Mouse (Mus musculus): ENCODE measurements at regions not wholly inside any gene's neighbourhood (a gene's known extent, or its start where the extent isn't known, plus 50 kb on each side); places are given as distances from the start of the nearest gene placed in this dataset.

DNA sequence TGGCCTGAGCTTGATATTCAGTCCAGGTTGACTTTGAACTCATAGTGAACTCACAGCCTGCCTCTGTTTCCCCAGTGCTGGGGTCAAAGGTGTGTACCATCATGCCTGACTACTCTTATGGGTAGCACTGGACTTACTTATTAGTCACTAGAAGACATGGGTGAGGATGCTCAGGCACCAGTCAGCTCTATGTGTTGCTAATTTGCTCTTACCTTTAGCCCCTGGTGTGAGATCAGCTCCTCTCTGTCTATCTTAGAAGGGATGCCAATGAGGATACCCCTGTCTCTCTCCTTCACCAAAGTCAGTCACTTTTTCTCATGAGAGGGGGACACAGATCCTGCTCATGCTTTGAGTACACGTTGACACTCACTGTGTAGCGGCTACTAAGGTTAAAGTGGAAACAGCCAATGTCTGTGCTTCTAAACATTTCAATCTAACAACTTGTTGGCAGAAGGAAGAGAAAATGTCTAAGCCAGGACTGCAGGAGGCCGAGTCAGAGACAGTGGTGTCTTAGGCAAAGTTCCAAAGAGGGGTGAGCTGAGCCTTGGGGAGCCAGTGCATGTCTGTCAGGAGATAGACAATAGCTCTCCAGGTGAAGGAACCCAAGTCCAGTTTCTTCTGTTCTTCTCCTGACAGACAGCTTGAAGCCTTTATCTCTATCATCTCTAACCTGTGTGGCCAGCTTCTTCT lies 78.2 kb upstream of the Mkln1 start:
- no peak for DNase-seq (ENCODE audit: low spot score in 2 of 2)

DNA sequence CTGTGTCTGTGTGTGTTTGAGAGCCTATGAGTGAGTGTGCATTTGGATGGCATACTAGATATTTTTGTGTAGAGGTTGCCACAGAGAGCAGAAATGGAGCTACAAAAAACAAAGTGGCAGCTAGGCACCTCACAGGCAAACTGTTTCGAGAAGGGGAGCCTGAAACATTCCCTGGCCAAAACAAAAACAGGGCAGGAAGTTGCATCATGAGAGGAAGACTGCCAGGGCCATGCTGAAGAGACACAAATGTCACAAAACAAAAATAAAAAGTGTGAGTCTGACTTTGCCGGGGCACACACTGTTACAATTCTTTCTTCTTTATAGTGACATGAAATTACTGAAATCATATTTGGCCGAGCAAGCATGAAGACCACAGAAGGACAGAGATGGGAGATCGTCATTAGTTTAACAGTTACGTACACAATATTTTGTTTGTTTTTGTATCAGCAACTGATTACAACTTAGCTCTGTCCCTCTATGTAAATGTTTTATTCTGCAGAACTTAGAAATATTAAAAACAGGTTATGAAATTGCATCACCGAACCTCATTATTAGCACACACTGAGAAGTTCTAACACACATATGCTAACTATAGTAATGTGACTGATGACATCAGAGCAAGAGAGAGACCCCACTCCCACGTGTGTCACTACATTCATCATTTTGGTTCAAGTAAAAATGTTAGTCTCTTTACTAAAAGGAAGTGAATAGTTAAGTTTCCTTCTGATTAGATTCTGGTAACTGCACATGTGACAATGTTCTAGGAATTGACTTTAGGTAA lies 77.3 kb upstream of the Mkln1 start:
- no peak for DNase-seq (ENCODE audit: low spot score in 2 of 2)

DNA sequence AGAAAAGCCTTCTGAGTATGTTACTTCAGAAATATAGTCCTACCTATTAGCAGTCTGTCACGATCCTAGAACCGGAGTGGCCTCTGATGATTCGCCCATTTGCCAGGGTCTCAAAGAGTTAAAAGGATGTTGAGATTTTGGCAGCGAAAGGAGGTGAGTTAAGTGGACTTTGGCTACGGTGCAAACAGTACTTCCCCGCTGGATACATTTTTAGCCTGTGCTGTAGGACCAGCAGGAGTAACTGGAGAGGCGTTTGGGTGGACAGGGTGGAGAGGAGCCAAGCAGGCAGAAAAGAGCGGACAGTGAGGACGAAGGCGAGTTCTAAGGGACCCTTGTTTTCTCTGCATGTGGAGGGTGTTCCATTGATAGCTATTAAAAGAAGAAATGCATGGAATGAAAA lies 76.6 kb upstream of the Mkln1 start:
- no peak for DNase-seq (ENCODE audit: low spot score in 2 of 2)

DNA sequence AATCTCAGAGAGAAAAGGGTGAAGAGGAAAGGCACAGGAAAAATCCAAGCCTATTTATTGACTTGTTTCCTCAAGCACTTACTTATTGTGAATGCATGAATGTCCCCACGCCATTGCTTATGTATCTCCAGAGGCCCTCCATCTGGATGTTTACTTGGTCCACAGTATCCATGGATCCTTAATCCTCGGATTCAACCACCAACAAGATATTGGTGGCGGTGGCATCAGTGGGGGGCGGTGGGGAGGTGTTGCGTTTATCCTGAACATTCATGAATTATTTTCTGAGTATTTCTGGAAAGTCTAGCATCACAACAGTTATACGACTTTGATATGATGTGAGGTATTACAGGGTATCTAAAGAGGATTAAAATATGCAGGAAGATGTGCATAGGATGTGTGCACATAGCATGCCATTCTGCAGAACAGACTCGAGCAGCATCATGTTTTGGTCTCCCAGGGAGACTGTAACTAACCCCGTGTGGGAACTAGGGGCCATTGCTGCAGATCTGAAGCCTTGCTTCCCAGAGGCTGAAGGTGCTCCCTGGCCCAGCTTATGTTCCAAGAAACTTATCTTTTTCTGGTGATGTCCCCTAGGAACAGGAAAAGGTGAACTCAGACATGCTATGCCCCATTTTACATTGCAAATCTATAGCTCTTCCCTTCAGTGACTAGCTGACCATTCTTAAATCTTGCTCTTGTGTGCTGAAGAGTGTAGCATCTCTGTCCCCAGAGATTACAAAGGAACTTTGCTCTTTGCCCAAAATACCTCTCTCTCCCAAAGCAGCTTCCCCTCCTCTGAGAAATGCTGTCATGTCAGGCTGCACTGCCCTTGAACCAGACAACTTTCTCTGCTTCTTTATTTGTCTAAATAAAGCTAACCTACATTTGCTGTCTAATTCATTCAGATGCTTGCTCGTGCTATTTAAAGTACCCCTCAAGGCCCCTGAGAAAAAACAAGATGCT lies 75.0 kb upstream of the Mkln1 start:
- DNase-seq (ENCODE audit: low spot score in 2 of 2), result no peak

DNA sequence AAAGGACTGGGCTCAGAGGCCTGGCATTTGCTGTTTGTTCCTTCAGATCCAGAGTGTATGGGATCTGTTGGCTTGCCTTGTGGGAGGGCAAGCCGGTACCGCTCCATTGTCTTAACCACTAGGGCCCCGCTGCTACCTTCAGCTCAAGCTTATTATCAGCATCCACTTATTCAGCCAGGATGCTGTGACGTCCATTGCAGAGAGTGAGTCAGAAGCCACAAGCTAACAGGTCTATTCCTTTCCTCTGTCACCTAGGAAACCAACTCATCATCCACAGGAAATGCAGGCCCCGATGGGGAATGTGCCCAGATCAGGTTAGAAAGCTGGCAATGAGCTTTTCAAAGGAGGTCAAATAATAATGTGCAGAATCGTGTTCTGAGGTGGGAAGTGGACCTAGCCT lies 73.8 kb upstream of the Mkln1 start:
- peak in 1 of 2 experiments; percentile 61 for DNase-seq (ENCODE audit: low spot score in 2 of 2)

DNA sequence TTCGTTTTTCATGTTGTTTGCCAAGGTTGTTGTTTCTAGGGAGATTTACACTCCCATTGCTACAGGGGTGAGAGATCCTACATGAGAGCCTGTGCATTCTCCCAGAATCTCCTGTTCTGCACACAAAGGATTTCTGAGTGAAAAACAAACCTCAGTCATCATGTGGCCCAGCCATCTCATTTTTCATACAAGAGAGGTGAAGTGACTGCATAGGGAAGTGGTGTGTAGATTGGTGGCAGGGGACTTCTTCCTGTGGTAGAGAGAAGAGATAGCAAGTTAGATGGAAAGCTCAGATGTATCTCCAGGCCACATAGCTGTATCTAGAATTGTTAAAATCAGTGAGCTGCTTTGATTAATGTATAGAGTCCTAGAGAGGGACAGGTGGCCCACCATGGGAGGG lies 72.9 kb upstream of the Mkln1 start:
- DNase-seq (ENCODE audit: low spot score in 2 of 2), result no peak

DNA sequence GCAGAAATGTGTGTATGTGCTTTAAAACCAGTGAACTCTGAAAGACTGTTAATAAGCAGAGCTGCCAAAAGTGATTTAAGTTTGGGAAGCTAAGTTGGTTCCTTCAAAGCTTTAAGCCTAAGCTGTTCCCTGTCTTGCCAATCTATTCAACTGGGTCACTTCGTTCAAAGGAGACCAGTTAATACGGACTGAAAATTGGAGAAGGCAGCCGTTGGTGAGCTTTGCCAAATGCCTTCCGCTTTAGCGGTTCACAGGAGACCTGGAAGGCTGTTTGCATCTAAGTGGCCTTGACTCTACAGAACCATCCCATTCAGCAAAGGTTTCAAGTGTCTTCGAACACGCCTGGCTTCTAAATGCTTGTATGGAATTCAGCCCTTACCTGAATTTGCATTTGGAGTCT lies 68.2 kb upstream of the Mkln1 start:
- DNase-seq (ENCODE audit: low spot score in 2 of 2), result peak in 1 of 2 experiments; percentile 48

DNA sequence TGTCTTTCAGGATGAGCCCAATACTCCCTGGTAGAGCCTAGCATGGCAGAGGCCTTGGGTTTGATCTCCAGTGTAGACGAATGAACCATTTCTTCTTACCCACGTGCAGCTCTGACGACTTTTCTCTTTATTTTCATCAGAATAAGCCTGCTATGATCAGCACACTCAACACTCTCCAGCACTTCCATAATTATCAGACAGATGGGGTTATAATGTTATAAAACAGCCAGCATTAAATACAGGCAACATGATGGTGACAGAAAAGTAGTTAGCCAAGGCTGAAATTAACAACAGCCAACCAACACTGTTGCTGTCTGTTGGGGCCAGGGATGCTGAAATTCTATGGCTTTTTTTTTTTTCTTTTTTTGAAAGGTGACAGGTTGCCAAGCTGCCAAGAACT lies 67.7 kb upstream of the Mkln1 start:
- DNase-seq (ENCODE audit: low spot score in 2 of 2), result no peak

DNA sequence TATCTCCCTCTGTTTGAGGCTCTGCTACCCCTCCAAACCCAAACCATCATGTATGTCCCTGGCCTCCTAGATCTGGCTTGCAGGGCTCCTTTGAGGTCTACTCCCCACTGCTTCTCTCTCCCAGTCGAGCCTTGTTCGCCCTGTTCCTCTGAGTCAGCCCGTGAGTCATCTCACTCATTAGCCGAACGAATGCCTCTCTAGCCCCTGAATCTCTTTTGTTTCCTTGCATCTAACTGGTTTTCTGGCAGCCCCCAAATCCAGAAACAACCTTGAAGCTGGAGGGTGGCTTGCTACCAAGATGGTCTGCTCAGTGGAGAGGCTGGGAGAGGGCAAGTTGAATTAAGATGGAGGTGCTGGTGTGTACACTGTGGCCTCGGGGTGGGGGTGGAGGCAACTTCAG lies 66.3 kb upstream of the Mkln1 start:
- no peak for DNase-seq (ENCODE audit: low spot score in 2 of 2)

DNA sequence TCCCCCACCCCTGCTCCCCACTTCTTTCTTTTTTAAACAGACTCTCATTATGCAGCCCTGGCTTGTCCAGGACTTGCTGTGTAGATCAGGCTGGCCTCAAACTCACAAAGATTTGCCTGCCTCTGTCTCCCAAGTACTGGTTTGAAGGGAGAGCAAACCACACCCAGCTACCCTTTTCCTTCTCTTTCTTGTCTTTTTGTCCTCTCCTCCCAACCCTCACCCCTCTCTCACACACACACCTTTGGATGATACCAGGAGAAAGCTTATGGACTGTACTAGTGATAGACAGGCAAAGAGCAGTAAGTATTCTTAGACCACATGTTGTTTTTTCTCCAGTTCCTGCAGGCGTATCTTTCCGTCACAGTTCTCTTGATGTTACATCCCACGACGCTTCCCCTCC lies 65.8 kb upstream of the Mkln1 start:
- no peak for DNase-seq (ENCODE audit: low spot score in 2 of 2)

DNA sequence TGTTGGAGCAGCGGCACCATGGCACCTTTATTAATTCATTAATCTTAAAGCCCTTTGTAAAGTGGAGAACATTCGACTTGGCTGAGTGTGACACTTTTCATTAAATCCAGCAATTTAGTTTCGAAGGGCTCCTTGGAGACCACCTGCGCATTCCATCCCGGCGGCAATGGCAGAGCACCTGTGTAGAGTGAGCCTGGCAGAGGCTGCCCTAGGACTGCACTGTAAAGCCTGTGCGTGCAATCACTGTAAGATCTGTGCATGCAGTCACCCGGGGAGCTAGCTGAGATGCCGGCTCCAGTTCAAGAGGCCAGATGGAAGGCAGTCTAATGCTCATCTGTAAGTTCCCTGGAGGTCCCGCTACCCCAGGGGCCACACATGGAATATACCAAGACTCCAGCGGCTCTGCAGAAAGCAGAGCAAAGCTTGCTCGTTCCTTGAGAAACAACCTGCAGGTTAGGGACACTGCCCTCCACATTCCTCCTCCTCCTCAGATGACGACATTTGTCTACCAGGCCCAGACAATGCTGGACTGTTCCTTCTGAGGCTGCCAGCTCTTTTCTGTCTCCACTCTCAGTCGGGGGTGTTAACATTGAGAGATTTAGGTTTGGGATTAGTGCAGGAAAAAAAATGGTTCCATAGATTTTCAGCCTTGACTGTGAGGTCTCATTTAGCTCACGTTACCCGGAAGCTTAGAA lies 65.2 kb upstream of the Mkln1 start:
- no peak for DNase-seq (ENCODE audit: low spot score in 2 of 2)

DNA sequence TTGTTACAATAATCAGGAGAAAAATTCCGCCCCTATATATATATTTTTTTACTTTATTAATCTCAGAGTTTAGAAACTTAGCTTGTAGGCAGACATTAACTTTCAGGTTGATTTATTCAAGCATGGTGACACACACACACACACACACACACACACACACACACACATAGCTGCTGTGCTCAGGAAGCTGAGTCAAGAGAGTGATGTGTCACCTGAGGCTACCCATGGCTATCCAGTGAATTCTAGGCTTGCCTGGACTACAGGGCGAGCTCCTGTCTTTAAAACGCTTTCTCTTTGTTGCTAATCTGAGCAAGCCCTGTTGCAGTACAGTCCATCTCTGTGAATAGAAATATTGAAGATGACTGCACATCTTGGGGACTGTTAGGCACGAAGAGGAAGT lies 64.4 kb upstream of the Mkln1 start:
- DNase-seq (ENCODE audit: low spot score in 2 of 2), result no peak

DNA sequence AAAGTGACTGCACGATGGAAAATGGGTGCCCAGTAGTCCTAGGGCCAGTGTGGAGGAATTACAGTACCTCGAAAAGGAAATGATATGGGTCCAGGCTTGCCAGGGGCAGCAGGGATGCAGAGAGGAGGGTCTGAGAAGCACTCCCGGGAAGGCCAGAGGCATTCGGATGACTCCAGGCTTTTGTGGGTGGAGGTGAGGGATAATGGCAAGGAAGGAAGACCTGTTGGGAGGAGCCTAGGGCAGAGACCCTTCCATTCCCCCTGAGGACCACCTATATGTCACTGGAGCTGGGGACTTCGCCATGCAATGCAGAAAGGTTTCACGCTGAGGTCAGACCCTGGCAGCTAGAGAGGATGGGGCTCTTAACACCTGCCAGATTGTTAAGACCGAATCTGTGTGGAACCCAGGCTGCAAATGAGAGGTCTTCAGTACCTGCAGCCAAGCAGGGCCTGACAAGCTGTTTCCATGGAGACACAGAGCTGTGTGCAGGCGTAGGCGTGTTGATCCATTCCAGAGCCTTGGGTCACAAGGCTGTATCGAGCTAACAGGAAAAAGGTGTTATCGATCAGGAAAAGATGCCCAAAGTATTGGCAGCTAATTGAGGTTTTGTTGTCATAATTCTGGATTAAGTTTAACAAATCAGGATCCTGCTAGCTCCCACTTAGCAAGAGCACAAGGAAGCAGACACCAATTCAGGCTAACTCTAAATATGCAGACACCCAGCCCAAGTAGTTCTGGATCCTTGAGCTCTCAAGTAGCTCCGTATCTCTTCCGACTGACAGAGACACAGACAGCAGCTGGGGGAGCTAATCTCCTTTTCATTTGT lies 59.2 kb upstream of the Mkln1 start:
- DNase-seq (ENCODE audit: low spot score in 2 of 2), result peak in 1 of 2 experiments; percentile 69

DNA sequence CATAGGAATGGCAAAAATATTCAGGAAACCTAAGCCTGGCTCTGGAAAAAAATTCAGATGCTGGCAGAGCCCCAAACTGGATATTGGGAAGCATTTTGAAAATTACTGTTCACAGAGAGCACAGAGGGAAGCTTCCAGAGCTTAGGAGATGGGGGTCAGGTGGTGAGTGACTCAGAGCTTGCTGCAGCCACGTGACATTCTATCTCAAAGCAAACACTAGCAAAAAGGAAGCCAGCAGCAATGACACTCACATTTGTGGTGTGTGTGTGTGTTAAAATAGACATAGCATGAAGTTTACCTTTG lies 58.6 kb upstream of the Mkln1 start:
- no peak for DNase-seq (ENCODE audit: low spot score in 2 of 2)

DNA sequence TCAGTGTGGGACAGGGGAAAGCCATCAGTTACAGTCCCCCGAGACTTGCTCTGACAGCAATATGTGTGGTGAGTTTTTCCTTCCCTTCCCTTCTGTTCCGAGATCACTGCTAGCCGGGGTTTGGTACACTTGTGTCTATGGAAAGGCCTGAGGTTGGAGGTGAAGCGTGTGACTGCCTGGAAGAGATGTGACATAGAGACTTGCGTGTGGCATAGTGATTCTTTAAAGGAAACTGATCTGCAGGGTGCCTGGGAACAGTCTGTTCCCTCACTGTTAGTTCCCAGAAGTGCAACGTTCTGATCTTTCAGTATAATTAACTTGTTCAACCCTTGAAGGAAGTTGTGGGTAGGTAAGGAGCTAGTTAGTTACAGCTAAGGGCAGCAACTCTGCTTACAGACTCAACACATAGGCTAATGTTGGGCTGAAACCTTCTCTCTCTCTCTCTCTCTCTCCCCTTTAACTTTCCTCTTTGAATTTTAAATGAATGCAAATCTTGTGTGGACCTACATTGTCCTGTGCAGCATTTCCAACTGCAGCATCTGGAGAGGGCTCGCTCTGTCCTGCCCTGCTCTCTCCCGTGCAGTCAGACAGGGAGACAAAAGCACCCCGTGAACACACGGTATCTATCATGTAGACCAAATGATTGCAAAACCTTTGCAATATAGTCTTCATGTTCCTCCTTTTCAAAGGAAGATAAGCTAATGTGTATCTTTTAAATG lies 53.0 kb upstream of the Mkln1 start:
- DNase-seq (ENCODE audit: low spot score in 2 of 2), result no peak

DNA sequence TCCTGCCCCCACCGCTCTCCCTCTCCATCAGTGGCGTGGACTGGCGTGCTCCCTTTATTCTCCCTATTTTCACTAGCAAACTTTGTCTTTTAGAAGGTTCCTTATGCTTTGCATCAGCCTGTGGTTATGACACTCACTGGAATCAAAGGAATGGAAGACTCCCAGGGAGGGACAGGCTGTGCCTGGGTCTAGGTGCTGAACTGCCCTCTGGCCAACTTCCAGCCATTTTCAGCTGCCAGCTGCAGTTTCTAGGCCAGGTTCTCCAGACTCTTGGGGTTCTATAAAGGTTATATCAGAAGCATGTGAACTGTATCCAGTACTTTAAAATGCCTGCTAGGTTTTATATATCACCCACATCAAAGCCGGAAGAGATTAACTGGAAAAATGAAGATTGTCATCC lies 50.2 kb upstream of the Mkln1 start:
- DNase-seq (ENCODE audit: low spot score in 2 of 2), result no peak

Measured in right cerebral cortex, postnatal 10 days (tissue).